Mouse (Mus musculus) lung, embryonic 15.5 days (tissue): ENCODE measurements at regions not wholly inside any gene's neighbourhood (a gene's known extent, or its start where the extent isn't known, plus 50 kb on each side); places are given as distances from the start of the nearest gene placed in this dataset.
"Not testable (repeated sequence)": the region's sequence is repeated elsewhere in the genome, so short reads cannot be mapped to it uniquely, and the experiment has no call there.

Source experiments
- ATAC-seq: fragments of 200-750 bp; cut with Nextera tagmentation; 2 replicates; pipeline ENCODE4 v1.8.0; 2017; ENCODE audit warnings: moderate number of reproducible peaks, borderline replicate concordance; ENCODE audit not compliant: low FRiP score, low TSS enrichment; ENCODE audit errors: extremely low read depth
- H3K27ac ChIP-seq: fragments of 300-500 bp; sonication (generic); 2 replicates; pipeline ENCODE4 v1.5.1; 2015; ENCODE audit warnings: moderate library complexity, mild to moderate bottlenecking, inconsistent platforms
- H3K27me3 ChIP-seq: fragments of 300-500 bp; sonication (generic); 2 replicates; pipeline ENCODE4 v1.6.1; 2015; ENCODE audit warnings: inconsistent platforms
- H3K36me3 ChIP-seq: fragments of 300-500 bp; sonication (generic); 2 replicates; pipeline ENCODE4 v1.6.1; 2015; ENCODE audit warnings: inconsistent platforms
- H3K4me1 ChIP-seq: fragments of 300-500 bp; sonication (generic); 2 replicates; pipeline ENCODE4 v1.6.1; 2015; ENCODE audit warnings: inconsistent platforms
- H3K4me2 ChIP-seq: fragments of 300-500 bp; sonication (generic); 2 replicates; pipeline ENCODE4 v1.6.1; 2015; ENCODE audit warnings: inconsistent platforms, mild to moderate bottlenecking, moderate library complexity
- H3K4me3 ChIP-seq: fragments of 300-500 bp; sonication (generic); 2 replicates; pipeline ENCODE4 v1.5.1; 2015; ENCODE audit warnings: mild to moderate bottlenecking, inconsistent platforms
- H3K9ac ChIP-seq: fragments of 300-500 bp; sonication (generic); 2 replicates; pipeline ENCODE4 v1.6.1; 2015; ENCODE audit warnings: inconsistent platforms
- H3K9me3 ChIP-seq: fragments of 300-500 bp; sonication (generic); 2 replicates; pipeline ENCODE4 v1.6.1; 2016; ENCODE audit warnings: inconsistent platforms
- WGBS: fragments of 180-500 bp; shearing (Covaris S2); methylation state at CpG from one replicate; pipeline ENCODE4 v1.1.7; 2015; 5-methylcytosine and 5-hydroxymethylcytosine counted together

- H3K4me1 ChIP-seq, result no peaks in the 10 kb centered on the region
- H3K4me3 ChIP-seq, result no peak overlapping the region
- no peaks in the 10 kb centered on the region for H3K36me3 ChIP-seq
- no peak overlapping the region for H3K9ac ChIP-seq
- no peak for ATAC-seq
- H3K4me2 ChIP-seq, result no peak overlapping the region
- H3K27ac ChIP-seq, result no peak overlapping the region
- H3K9me3 ChIP-seq, result no peaks in the 10 kb centered on the region
- 90% methylated on average over 9 of the region's 9 CpGs for WGBS
- H3K27me3 ChIP-seq, result no peaks in the 10 kb centered on the region
Measured at GRCm38 (mm10) chr16:73613017-73613416, 798.6 kb downstream of the Robo2 start.

- no peaks in the 10 kb centered on the region for H3K36me3 ChIP-seq
- no peak overlapping the region for H3K4me2 ChIP-seq
- no peaks in the 10 kb centered on the region for H3K4me1 ChIP-seq
- 27% methylated on average over 2 of the region's 2 CpGs for WGBS
- H3K4me3 ChIP-seq, result no peak overlapping the region
- H3K27ac ChIP-seq, result no peak overlapping the region
- no peaks in the 10 kb centered on the region for H3K9me3 ChIP-seq
- H3K9ac ChIP-seq, result no peak overlapping the region
- no peak for ATAC-seq
- no peaks in the 10 kb centered on the region for H3K27me3 ChIP-seq
Measured at GRCm38 (mm10) chr16:73591421-73591820, 820.2 kb downstream of the Robo2 start.

GRCm38 (mm10) chr16:73561216-73561615 is 850.4 kb downstream of the Robo2 start:
- no peak for ATAC-seq
- Histone ChIP-seq H3K4me2 (no peak overlapping the region), H3K27me3 (no peaks in the 10 kb centered on the region), H3K27ac (no peak overlapping the region), H3K36me3 (no peaks in the 10 kb centered on the region), H3K4me1 (no peaks in the 10 kb centered on the region), H3K9ac (no peak overlapping the region), H3K4me3 (no peak overlapping the region), H3K9me3 (no peaks in the 10 kb centered on the region)
- 54% methylated on average over 7 of the region's 7 CpGs for WGBS

GRCm38 (mm10) chr16:73556940-73557339 is 854.7 kb downstream of the Robo2 start:
- H3K9ac ChIP-seq, result no peak overlapping the region
- H3K4me1 ChIP-seq, result no peaks in the 10 kb centered on the region
- ATAC-seq, result no peak
- H3K27me3 ChIP-seq, result no peaks in the 10 kb centered on the region
- H3K4me2 ChIP-seq, result no peak overlapping the region
- no peaks in the 10 kb centered on the region for H3K36me3 ChIP-seq
- WGBS, result 72% methylated on average over 4 of the region's 4 CpGs
- H3K27ac ChIP-seq, result no peak overlapping the region
- H3K4me3 ChIP-seq, result no peak overlapping the region
- H3K9me3 ChIP-seq, result no peaks in the 10 kb centered on the region

- Histone ChIP-seq H3K4me1 (no peaks in the 10 kb centered on the region), H3K4me3 (no peak overlapping the region), H3K9me3 (no peaks in the 10 kb centered on the region), H3K27ac (no peak overlapping the region), H3K27me3 (no peaks in the 10 kb centered on the region), H3K9ac (no peak overlapping the region), H3K4me2 (no peak overlapping the region), H3K36me3 (no peaks in the 10 kb centered on the region)
- 86% methylated on average over 3 of the region's 3 CpGs for WGBS
- ATAC-seq, result no peak
Measured at GRCm38 (mm10) chr16:73543651-73544050, 868.0 kb downstream of the Robo2 start.

- H3K27ac ChIP-seq, result no peak overlapping the region
- ATAC-seq, result no peak
- WGBS, result 79% methylated on average over 7 of the region's 7 CpGs
- no peak overlapping the region for H3K4me3 ChIP-seq
- H3K27me3 ChIP-seq, result no peaks in the 10 kb centered on the region
- H3K4me2 ChIP-seq, result no peak overlapping the region
- no peak overlapping the region for H3K9ac ChIP-seq
- H3K9me3 ChIP-seq, result no peaks in the 10 kb centered on the region
- H3K4me1 ChIP-seq, result no peaks in the 10 kb centered on the region
- no peaks in the 10 kb centered on the region for H3K36me3 ChIP-seq
Measured at GRCm38 (mm10) chr16:73538040-73538439, 873.6 kb downstream of the Robo2 start.

- no peak overlapping the region for H3K9ac ChIP-seq
- H3K4me1 ChIP-seq, result no peaks in the 10 kb centered on the region
- H3K9me3 ChIP-seq, result no peaks in the 10 kb centered on the region
- H3K27me3 ChIP-seq, result no peaks in the 10 kb centered on the region
- H3K27ac ChIP-seq, result no peak overlapping the region
- no peak for ATAC-seq
- H3K36me3 ChIP-seq, result no peaks in the 10 kb centered on the region
- no peak overlapping the region for H3K4me2 ChIP-seq
- H3K4me3 ChIP-seq, result no peak overlapping the region
- 78% methylated on average over 7 of the region's 7 CpGs for WGBS
Measured at GRCm38 (mm10) chr16:73537541-73537940, 874.1 kb downstream of the Robo2 start.

GRCm38 (mm10) chr16:73530191-73530590 is 881.4 kb downstream of the Robo2 start:
- Histone ChIP-seq H3K4me1 (no peaks in the 10 kb centered on the region), H3K9ac (no peak overlapping the region), H3K36me3 (no peaks in the 10 kb centered on the region), H3K4me2 (peak overlapping the region; percentile 23; the same call in 1 of the 2 replicates), H3K27me3 (no peaks in the 10 kb centered on the region), H3K9me3 (no peaks in the 10 kb centered on the region), H3K27ac (no peak overlapping the region), H3K4me3 (no peak overlapping the region)
- no peak for ATAC-seq
- WGBS, result 31% methylated on average over 10 of the region's 10 CpGs

GRCm38 (mm10) chr16:73522931-73523330 is 888.7 kb downstream of the Robo2 start:
- H3K36me3 ChIP-seq, H3K27me3 ChIP-seq, H3K9me3 ChIP-seq, H3K4me1 ChIP-seq, H3K4me3 ChIP-seq, ATAC-seq, H3K27ac ChIP-seq, H3K4me2 ChIP-seq, H3K9ac ChIP-seq: not testable (repeated sequence)
- WGBS, result 58% methylated on average over 3 of the region's 3 CpGs

- Histone ChIP-seq H3K9ac (no peak overlapping the region), H3K9me3 (no peaks in the 10 kb centered on the region), H3K27me3 (no peaks in the 10 kb centered on the region), H3K36me3 (no peaks in the 10 kb centered on the region), H3K4me1 (no peaks in the 10 kb centered on the region), H3K27ac (no peak overlapping the region), H3K4me3 (no peak overlapping the region), H3K4me2 (no peak overlapping the region)
- ATAC-seq, result no peak
Measured at GRCm38 (mm10) chr16:73504759-73505158, 906.9 kb downstream of the Robo2 start.

- no peak for ATAC-seq
- Histone ChIP-seq H3K36me3 (no peaks in the 10 kb centered on the region), H3K4me1 (no peaks in the 10 kb centered on the region), H3K27ac (no peak overlapping the region), H3K4me2 (no peak overlapping the region), H3K4me3 (no peak overlapping the region), H3K27me3 (no peaks in the 10 kb centered on the region), H3K9me3 (no peaks in the 10 kb centered on the region), H3K9ac (no peak overlapping the region)
- 89% methylated on average over 1 of the region's 1 CpGs for WGBS
Measured at GRCm38 (mm10) chr16:73498636-73499208, 912.9 kb downstream of the Robo2 start.

- Histone ChIP-seq H3K9me3 (no peaks in the 10 kb centered on the region), H3K9ac (no peak overlapping the region), H3K27me3 (no peaks in the 10 kb centered on the region), H3K36me3 (no peaks in the 10 kb centered on the region), H3K4me1 (no peaks in the 10 kb centered on the region), H3K27ac (no peak overlapping the region), H3K4me3 (no peak overlapping the region), H3K4me2 (no peak overlapping the region)
- ATAC-seq, result no peak
- 82% methylated on average over 2 of the region's 2 CpGs for WGBS
Measured at GRCm38 (mm10) chr16:73483214-73483856, 928.3 kb downstream of the Robo2 start.

- no peaks in the 10 kb centered on the region for H3K36me3 ChIP-seq
- H3K27ac ChIP-seq, result no peak overlapping the region
- no peak for ATAC-seq
- H3K4me3 ChIP-seq, result no peak overlapping the region
- no peaks in the 10 kb centered on the region for H3K27me3 ChIP-seq
- H3K4me2 ChIP-seq, result no peak overlapping the region
- WGBS, result 46% methylated on average over 6 of the region's 6 CpGs
- H3K9ac ChIP-seq, result no peak overlapping the region
- no peaks in the 10 kb centered on the region for H3K9me3 ChIP-seq
- H3K4me1 ChIP-seq, result no peaks in the 10 kb centered on the region
Measured at GRCm38 (mm10) chr16:73482176-73482575, 929.4 kb downstream of the Robo2 start.
